Mouse (Mus musculus) spleen, postnatal 4 days (tissue): Measurements from ENCODE around the gene Stard9.

ENCODE experiments used
- DNase-seq, 2 experiments: peaks; one replicate each; pipeline ENCODE4 v3.0.0; 2022; ENCODE audit warnings: low spot score in 2 of 2

Stard9 gene

DNA sequence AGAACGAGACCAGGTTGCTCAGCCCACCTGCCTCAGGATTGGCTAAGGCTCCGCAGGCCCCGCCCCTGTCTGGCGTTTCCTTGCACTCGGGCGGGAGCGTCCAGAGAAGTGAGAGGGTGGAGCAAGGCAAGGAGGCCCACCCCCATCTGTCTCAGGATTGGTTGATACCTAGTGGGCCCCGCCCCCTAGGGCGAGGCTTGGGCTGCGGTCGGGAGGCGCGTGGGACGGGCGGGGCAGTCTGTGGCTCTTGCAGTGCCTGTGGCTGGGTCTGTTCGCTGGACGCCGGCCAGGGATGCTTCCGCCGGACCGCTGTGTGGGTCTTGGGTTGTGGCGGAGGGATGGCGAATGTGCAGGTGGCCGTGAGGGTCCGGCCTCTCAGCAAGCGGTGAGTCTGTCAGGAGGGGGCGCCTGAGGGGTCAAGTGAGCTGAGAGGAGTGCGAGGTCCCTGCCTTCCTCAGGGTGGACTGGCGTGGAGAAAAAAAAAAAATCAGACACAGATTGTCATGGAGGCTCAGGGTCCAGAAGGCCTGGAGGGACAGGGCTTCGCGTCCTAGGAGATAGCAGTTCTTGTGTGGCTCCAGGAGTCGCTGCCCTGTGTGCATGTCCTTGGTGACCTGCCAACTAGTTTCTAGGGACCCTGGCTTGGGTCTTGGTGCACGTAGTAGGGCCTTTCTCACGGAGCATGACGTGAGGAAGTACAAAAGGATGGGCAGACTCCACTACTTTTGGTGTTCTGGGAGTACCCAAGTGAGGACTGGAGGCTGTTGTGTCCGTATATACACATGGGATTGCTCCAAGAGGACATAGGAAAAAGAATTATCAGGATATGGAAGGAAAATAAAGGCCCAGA, at the start of gene Stard9:
Stard9 (plus strand) TSS at position 236 of the 850 bp plus-strand sequence.
- peak; percentile 97 to 98 for DNase-seq

- no peak for DNase-seq
Observed at GRCm38 (mm10) chr2:120589759-120590158, 39.2 kb upstream of the Stard9 start.

DNA sequence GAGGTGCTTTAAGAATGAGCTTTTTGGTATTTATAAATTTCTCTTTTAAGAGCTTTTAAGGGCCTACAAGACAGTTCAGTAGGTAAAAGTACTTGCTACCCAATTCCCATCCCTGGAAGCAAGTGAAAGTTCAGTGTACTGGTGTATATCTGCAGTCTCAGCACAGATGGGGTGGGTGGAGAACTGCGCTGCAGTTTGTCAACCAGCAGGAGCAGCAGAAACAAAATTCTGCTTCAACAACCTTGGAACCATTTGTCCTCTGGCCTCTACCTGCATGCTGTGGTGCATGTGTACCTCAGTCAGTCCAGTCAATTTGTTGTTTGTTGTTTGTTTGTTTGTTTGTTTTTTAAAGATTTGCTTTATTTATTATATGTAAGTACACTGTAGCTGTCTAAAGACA, 36.7 kb upstream of the Stard9 start:
- no peak for DNase-seq

DNA sequence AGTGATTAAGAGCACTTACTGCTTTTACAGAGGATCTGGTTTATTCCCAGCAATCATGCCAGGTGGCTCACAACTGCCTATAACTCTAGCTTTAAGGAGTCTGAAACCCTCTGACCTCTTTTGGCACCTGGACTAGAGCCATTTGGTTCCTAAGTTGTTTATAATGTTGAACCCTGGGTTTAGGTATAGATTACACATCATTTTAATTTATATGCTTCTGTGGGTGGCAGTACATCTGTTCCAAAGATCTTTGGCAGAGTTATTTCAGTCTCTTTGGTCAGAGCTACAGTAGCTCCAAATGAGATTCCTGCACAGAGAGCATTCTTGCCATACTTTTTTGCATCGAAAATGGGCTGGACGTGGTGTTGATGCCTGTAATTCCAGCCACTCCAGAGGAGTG, 31.2 kb upstream of the Stard9 start:
- DNase-seq: no peak

DNA sequence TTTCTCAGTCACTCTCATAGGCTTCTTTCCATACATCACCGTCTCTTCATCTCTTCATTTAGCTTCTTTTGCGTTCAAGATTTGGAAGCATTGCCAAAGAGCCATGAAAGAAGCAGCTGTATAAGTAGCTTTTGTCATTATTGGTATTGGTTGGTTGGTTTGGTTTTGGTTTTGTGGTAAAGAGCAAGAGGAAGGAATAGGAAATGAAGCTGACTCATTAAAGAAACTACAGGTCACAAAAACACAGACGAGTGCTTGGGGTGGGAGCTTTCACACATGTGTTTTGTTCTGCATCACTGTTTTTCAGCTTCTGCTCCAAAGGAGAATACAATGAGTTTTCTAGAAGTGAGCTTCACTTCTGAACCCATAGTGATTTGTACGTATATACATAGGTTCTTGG, 29.4 kb upstream of the Stard9 start:
- DNase-seq: no peak

GRCm38 (mm10) chr2:120606021-120606690, 22.8 kb upstream of the Stard9 start:
- no peak for DNase-seq

- DNase-seq: peak; percentile 90 to 96
Observed at GRCm38 (mm10) chr2:120608830-120609723, 19.8 kb upstream of the Stard9 start, which contains the start of the genes Haus2 and Lrrc57. Haus2 (plus strand) TSS chr2:120609383. Lrrc57 (minus strand) TSS chr2:120609520.

- DNase-seq: peak in 1 of 2 experiments; percentile 22
Observed at GRCm38 (mm10) chr2:120616279-120617163, 12.4 kb upstream of the Stard9 start.

DNA sequence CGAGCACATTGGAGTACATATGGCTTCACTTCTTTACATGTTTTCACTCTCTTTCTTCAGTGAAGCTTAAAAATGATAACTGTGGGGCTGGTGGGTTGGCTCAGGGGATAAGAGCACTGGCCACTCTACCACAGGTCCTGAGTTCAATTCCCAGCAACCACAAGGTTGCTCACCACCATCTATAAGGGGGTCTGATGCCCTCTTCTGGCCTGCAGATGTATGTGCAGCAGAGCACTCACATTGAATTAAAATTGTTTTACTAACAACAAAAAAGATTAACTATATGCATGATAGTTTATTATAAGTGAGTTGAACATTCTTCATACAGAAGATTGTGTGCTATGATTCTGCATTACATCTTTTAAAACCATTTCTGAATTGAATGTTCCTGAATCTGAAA, 9.4 kb upstream of the Stard9 start:
- no peak for DNase-seq

- no peak for DNase-seq
Observed at GRCm38 (mm10) chr2:120622920-120623319, 6.0 kb upstream of the Stard9 start.

DNA sequence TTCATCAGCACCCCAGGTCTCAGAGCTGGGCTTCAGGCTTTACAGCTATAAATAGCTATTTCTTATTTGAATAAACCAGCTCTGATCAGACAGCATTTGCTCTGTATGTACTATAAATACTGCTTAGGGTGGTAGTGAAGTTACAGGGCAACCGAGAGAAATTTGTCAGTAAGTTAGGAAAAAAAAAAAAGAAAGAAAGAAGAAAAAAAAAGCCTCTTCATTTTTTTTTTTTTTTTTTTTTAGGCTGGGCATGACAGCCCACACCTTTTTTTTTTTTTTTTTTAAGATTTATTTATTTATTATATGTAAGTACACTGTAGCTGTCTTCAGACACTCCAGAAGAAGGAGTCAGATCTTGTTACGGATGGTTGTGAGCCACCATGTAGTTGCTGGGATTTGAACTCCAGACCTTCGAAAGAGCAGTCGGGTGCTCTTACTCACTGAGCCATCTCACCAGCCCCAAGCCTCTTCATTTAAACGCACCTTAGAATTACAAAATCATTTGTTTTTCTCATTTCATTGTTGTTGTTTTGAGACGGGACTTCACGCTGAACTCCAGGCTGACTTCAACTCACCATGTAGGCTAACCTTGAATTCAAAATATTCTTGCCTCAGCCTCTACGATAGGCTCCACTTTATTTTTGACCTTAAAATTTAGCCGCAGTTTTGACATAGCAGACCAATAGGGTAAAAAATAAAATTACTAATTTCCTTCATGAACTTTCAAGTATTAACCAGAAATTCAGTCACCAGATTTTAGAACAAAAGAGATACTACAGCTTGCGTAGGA, 650 bp upstream of the Stard9 start:
- DNase-seq: no peak

DNA sequence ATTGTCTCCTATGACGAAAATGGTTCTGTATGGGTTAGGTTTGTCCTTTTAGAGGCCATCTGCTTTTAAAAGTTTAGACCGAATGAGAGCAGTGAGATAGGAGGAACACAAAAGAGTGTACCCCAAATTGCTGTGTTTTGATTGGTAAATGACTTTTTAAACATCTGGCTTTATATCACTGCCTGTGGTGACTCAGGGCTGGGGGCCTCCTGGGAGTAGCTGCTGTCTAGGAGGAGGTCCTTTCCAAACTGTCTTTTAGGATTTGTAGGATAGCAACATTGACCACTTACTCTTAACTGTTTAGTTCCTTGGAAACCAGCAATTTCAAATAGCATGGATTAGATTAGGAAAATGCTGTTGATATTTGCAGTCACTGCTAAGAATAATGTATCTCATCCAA, 1.3 kb downstream of the Stard9 start:
- DNase-seq: no peak

GRCm38 (mm10) chr2:120630655-120631054, 1.7 kb downstream of the Stard9 start:
- no peak for DNase-seq

- no peak for DNase-seq
Observed at GRCm38 (mm10) chr2:120631521-120631920, 2.6 kb downstream of the Stard9 start.

DNA sequence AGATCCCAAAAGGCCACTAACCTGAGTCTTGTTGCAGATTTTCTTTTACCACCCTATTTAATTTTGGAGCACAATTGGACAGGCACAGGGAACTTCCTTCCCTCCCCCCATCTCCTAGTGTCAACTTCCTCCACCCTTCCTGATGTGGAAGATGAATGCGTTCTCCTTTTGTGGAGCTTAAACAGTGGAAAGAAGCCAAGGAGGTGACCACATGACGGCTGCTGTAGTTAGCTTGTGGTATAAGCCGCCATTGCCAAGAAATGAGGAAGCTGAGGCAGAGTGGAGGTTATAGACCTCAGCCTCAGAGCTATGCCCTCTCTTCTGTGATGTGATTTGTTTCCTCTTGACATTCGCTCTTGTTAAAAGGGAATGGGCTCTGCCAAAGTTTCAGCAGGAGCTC, 3.0 kb downstream of the Stard9 start:
- DNase-seq: no peak

GRCm38 (mm10) chr2:120640835-120641234, 11.9 kb downstream of the Stard9 start:
- DNase-seq: no peak

- no peak for DNase-seq
Observed at GRCm38 (mm10) chr2:120643836-120644235, 14.9 kb downstream of the Stard9 start.

GRCm38 (mm10) chr2:120646777-120647176, 17.9 kb downstream of the Stard9 start:
- DNase-seq: no peak

DNA sequence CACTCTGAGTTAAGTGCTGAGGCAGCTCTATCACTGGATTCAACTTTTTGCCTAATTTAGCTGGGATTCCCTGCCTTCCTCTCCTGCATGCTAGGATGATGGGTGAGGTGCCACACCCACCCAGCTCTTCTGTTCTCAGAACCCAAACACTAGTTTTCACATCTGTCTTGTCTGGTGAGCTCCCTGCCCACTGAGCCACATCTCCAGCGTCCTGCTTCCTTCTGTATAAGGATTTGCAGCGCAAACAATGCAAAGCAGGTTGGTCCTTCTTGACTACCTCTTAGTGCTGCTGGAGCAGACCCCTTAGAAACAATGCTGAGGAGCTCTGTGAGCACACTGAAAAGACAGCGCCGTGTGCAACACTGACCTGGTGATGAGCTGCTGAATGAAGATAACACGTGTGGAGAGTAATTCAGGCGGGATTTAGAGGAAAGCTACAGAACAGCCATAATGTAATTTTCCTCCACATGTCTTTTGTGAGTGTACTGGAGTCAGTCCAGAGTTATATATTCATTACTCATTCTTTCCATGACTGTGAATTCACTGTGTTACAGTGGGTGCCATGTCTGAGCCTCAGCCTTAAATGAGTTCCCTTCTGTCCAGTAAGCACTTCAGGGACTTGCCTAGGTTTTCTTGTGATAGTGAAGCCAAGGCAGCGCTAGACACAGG, 23.5 kb downstream of the Stard9 start:
- DNase-seq: no peak

GRCm38 (mm10) chr2:120652925-120653284, 24.0 kb downstream of the Stard9 start:
- no peak for DNase-seq
